Mouse (Mus musculus) kidney, postnatal 0 days (tissue): ENCODE data around the gene Olfr211. TPM values are rescaled to one million over a fixed set of nuclear protein-coding genes. Genes with fewer than 3 reads are reported as not detected.
A peak's percentile ranks its signal among the peaks of the same experiment; 100 is the strongest.

Experiments used
- ATAC-seq: fragments of 200-750 bp; cut with Nextera tagmentation; replicated peaks from 2 replicates; pipeline ENCODE4 v1.8.0; 2017; ENCODE audit warnings: low read depth, moderate number of reproducible peaks, moderate TSS enrichment, moderate library complexity; ENCODE audit not compliant: low FRiP score
- DNase-seq: peaks from one replicate; pipeline ENCODE4 v3.0.0-alpha.2; 2016; ENCODE audit warnings: low spot score
- H3K27ac ChIP-seq: fragments of 300-500 bp; sonication (generic); 2 replicates; pipeline ENCODE4 v1.5.1; 2014; ENCODE audit warnings: mild to moderate bottlenecking
- H3K27me3 ChIP-seq: fragments of 300-500 bp; sonication (generic); 2 replicates; pipeline ENCODE4 v1.6.1; 2014; ENCODE audit warnings: low read length, mixed read lengths; ENCODE audit not compliant: insufficient read depth
- H3K36me3 ChIP-seq: fragments of 300-500 bp; sonication (generic); 2 replicates; pipeline ENCODE4 v1.6.1; 2014; ENCODE audit warnings: low read length, mixed read lengths; ENCODE audit not compliant: insufficient read depth
- H3K4me1 ChIP-seq: fragments of 300-500 bp; sonication (generic); replicated peaks from 2 replicates; pipeline ENCODE4 v1.6.1; 2014; ENCODE audit warnings: antibody characterized with exemption, low read length, mixed read lengths; ENCODE audit not compliant: insufficient read depth
- H3K4me2 ChIP-seq: fragments of 300-500 bp; sonication (generic); 2 replicates; pipeline ENCODE4 v1.6.1; 2014; ENCODE audit warnings: mild to moderate bottlenecking, low read length, moderate library complexity, mixed read lengths
- H3K4me3 ChIP-seq: fragments of 300-500 bp; sonication (generic); replicated peaks from 2 replicates; pipeline ENCODE4 v1.5.1; 2014; ENCODE audit warnings: low read depth, low read length
- H3K9ac ChIP-seq: fragments of 300-500 bp; sonication (generic); 2 replicates; pipeline ENCODE4 v1.6.1; 2014; ENCODE audit warnings: low read depth, low read length
- H3K9me3 ChIP-seq: fragments of 300-500 bp; sonication (generic); replicated peaks from 2 replicates; pipeline ENCODE4 v1.6.1; 2016; ENCODE audit warnings: low read length, inconsistent platforms, mixed read lengths
- CTCF ChIP-seq: IDR thresholded peaks from 2 replicates; pipeline ENCODE4 v1.5.1; 2016; ENCODE audit warnings: antibody characterized with exemption, low read depth, mild to moderate bottlenecking, moderate library complexity
- WGBS: fragments of 180-500 bp; shearing (Covaris S2); extraction: QIAGEN DNeasy Blood & Tissue Kit; methylation state at CpG from one replicate; pipeline ENCODE4 v1.1.7; 2014; 5-methylcytosine and 5-hydroxymethylcytosine counted together
- polyA plus RNA-seq: library from polyadenylated mRNA; unstranded; fragments of >200 nt; fragmentation: Nextera tagmentation; extraction: Ambion mirVana; gene quantifications from 2 replicates; pipeline ENCODE4 v1.2.1, GENCODE M21; 2015

Olfr211 gene
- not detected in 2 replicates for polyA plus RNA-seq

DNA sequence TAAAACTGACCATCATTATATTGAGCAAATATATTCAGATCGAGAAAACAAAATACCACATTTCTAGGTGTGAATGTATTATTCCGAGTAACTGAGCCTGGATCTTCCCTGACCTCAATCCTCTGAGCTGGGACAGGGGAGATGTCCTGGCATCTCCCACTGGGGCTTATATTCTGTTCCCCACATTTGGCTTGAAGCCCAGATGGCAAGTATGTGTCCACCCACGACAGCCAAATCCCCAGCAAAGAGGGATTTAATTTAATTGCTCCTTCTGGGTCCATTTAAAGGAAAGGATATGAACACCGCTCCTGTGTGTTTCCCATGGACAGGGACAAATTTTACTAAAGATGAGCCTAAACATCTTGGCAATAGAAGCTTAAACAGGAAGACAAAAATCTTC lies at the start of gene Olfr211:
Gene Olfr211 (plus strand): TSS at position 301 of the 400 bp plus-strand sequence.
- Histone ChIP-seq H3K4me2 (no peak within 1 kb of the TSS), H3K4me3 (no peak within 1 kb of the TSS), H3K9me3 (no peaks in the 10 kb centered on the region), H3K27ac (no peak within 1 kb of the TSS), H3K27me3 (no peaks in the 10 kb centered on the region), H3K4me1 (no peaks in the 10 kb centered on the region), H3K36me3 (no peaks in the 10 kb centered on the region), H3K9ac (no peak within 1 kb of the TSS)
- no peak for TF ChIP-seq CTCF
- no peak for DNase-seq
- ATAC-seq = no peak
- WGBS = 70% methylated on average over 4 of the region's 4 CpGs

DNA sequence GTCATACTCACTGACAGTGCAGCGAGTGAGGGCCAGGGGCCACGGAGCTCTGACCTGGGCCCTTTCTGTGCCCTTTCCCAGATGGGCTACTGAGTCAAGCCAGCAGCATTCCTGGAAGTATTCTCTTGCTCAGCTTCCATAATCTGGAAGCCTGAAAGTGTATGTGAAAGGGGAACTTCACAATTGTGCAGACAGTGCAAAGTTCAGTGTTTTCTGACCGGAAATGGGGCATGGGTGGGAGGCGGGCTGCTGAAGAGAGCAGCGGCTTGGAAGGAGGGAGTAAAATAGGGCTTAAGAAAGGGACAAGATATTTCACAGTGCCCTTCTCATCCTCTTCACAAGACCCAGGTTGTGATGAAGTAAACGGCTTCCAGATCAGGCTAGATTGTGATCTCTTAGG lies 49.4 kb upstream of the Olfr211 start:
- DNase-seq = no peak
- H3K9me3 ChIP-seq = no peaks in the 10 kb centered on the region
- no peak overlapping the region for H3K4me2 ChIP-seq
- H3K36me3 ChIP-seq = no peaks in the 10 kb centered on the region
- no peak overlapping the region for H3K27ac ChIP-seq
- TF ChIP-seq CTCF = no peak
- no peaks in the 10 kb centered on the region for H3K27me3 ChIP-seq
- H3K4me1 ChIP-seq = no peaks in the 10 kb centered on the region
- no peak overlapping the region for H3K4me3 ChIP-seq
- 76% methylated on average over 6 of the region's 6 CpGs for WGBS
- H3K9ac ChIP-seq = no peak overlapping the region
- ATAC-seq = no peak

DNA sequence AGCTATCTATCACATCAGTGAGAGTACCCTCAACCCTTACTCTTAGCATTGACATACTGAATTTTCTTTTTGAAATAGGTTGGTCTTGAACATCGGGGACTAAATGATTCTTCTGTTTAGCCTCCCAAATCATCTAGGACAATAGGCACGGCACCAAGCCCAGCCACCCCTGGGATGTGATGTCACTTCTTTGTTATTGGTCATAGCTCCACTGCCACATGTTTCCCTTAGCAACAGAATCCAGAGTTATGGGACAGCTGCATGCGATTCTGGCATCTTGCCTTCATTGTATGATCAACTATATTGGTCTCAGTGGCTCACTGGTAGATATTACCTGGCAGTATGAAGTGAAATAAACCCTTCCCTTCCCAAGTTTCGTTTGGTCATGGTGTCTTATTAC lies 48.4 kb upstream of the Olfr211 start:
- H3K27ac ChIP-seq = no peak overlapping the region
- no peaks in the 10 kb centered on the region for H3K36me3 ChIP-seq
- no peak for TF ChIP-seq CTCF
- H3K9ac ChIP-seq = no peak overlapping the region
- no peaks in the 10 kb centered on the region for H3K9me3 ChIP-seq
- no peak overlapping the region for H3K4me2 ChIP-seq
- H3K4me1 ChIP-seq = no peaks in the 10 kb centered on the region
- no peak overlapping the region for H3K4me3 ChIP-seq
- H3K27me3 ChIP-seq = no peaks in the 10 kb centered on the region
- 75% methylated on average over 4 of the region's 4 CpGs for WGBS
- ATAC-seq (no peak), DNase-seq (no peak)

DNA sequence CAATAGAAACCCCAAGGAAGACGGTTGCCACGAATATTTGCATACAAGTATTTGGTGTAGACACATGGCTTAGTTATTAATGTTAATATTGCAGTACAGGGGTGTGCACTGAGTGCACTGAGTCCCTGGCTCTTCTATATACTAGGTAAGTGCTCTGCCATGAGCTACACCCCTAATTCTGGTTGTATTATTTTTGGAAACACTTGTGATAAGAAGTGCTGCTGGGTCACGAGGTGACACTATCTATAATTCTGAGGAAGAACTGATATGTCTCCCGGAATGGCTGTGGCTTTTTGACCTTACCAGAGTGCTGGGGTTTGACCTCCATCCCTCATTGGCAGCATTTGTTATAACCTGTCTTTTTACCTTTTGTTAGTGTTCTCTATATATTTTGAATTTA lies 48.0 kb upstream of the Olfr211 start:
- ATAC-seq (no peak), DNase-seq (no peak)
- Histone ChIP-seq H3K4me1 (no peaks in the 10 kb centered on the region), H3K27me3 (no peaks in the 10 kb centered on the region), H3K9ac (no peak overlapping the region), H3K4me2 (no peak overlapping the region), H3K27ac (no peak overlapping the region), H3K4me3 (no peak overlapping the region), H3K36me3 (no peaks in the 10 kb centered on the region), H3K9me3 (no peaks in the 10 kb centered on the region)
- no peak for TF ChIP-seq CTCF
- 70% methylated on average over 4 of the region's 4 CpGs for WGBS

GRCm38 (mm10) chr6:116455781-116456180 lies 33.1 kb upstream of the Olfr211 start:
- H3K36me3 ChIP-seq = no peaks in the 10 kb centered on the region
- 78% methylated on average over 4 of the region's 4 CpGs for WGBS
- DNase-seq (peak; percentile 12), ATAC-seq (no peak)
- no peaks in the 10 kb centered on the region for H3K9me3 ChIP-seq
- H3K4me2 ChIP-seq = no peak overlapping the region
- TF ChIP-seq CTCF = no peak
- no peak overlapping the region for H3K27ac ChIP-seq
- no peak overlapping the region for H3K4me3 ChIP-seq
- H3K9ac ChIP-seq = no peak overlapping the region
- H3K27me3 ChIP-seq = peaks cover 4% of the 10 kb centered on the region; the same call in 1 of the 2 replicates
- H3K4me1 ChIP-seq = peaks cover 4% of the 10 kb centered on the region; the same call in 1 of the 2 replicates

GRCm38 (mm10) chr6:116456482-116456881 lies 32.4 kb upstream of the Olfr211 start:
- H3K36me3 ChIP-seq = no peaks in the 10 kb centered on the region
- no peak overlapping the region for H3K4me3 ChIP-seq
- peaks cover 5% of the 10 kb centered on the region; the same call in 1 of the 2 replicates for H3K4me1 ChIP-seq
- no peak overlapping the region for H3K4me2 ChIP-seq
- ATAC-seq = no peak
- no peak for TF ChIP-seq CTCF
- H3K27me3 ChIP-seq = peaks cover 11% of the 10 kb centered on the region; the same call in 1 of the 2 replicates
- DNase-seq = no peak
- H3K27ac ChIP-seq = no peak overlapping the region
- 85% methylated on average over 1 of the region's 1 CpGs for whole genome bisulfite sequencing
- no peak overlapping the region for H3K9ac ChIP-seq
- no peaks in the 10 kb centered on the region for H3K9me3 ChIP-seq

DNA sequence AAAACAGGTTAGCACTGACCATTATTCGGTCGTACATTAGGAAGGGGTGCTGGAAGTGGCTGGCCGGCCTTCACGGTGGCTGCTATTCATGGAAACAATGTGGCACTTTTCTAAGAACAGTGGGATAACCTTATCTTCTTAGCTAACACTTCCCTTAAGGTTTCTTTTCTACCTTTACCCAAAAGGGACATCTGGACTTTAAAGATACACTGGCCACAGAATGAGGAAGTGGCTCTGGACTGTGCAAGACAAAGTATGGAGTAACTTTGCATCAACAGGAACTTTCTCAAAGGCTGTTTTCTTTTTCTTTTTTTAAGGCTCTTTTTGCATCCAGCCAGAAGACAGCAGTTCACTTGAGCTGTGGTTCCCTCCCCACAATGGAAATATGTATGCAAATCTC lies 30.2 kb upstream of the Olfr211 start:
- H3K4me3 ChIP-seq = no peak overlapping the region
- H3K9me3 ChIP-seq = no peaks in the 10 kb centered on the region
- ATAC-seq = no peak
- peaks cover 11% of the 10 kb centered on the region; the same call in 1 of the 2 replicates for H3K27me3 ChIP-seq
- no peak for DNase-seq
- H3K4me1 ChIP-seq = peaks cover 5% of the 10 kb centered on the region; the same call in 1 of the 2 replicates
- no peaks in the 10 kb centered on the region for H3K36me3 ChIP-seq
- H3K27ac ChIP-seq = no peak overlapping the region
- H3K4me2 ChIP-seq = no peak overlapping the region
- WGBS = 81% methylated on average over 4 of the region's 4 CpGs
- no peak overlapping the region for H3K9ac ChIP-seq
- no peak for TF ChIP-seq CTCF
